Mouse (Mus musculus): ENCODE results near the gene Prkcb. TPM values are rescaled to one million over a fixed set of nuclear protein-coding genes. Genes with fewer than 3 reads are reported as not detected.
A peak's percentile ranks its signal among the peaks of the same experiment; 100 is the strongest.

The Prkcb gene
- polyA plus RNA-seq, 1 experiment from 2014 or later, result 5.4 TPM

DNA sequence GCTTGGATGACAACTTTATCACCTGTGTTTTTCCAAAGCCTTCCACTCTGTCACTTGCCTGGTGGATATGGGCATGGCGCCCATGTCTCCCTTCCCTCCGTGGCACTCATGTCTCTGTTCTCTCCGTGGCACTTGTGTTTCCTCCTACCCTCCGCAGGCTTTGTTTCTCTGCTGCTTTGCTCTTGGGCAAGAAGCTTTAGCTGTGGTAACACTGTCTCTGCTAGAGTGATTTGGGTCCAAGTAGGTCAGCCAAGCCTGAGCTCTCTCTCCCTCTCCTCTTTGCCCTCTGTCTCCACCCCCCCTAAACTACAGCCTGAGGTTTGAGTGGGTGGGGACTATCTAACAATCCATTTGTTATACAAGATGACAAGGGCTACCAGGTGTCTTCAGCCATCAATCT is 114.8 kb downstream of the Prkcb start:
- DNase-seq (ENCODE audit: low spot score), result no peak
- Histone ChIP-seq H3K9ac (replicated peaks; ENCODE audit: low read length) (no peak overlapping the region), H3K9me3 (replicated peaks; ENCODE audit: control insufficient read depth, low read length) (no peaks in the 10 kb centered on the region), H3K27me3 (ENCODE audit: control insufficient read depth, insufficient read depth, low read length) (no peaks in the 10 kb centered on the region), H3K27ac (replicated peaks; ENCODE audit: low read depth, low read length) (no peak overlapping the region), H3K4me3 (ENCODE audit: low read depth, low read length) (no peak overlapping the region), H3K36me3 (replicated peaks; ENCODE audit: control insufficient read depth, insufficient read depth, low read depth, low read length) (no peaks in the 10 kb centered on the region), H3K4me1 (ENCODE audit: control insufficient read depth, insufficient read depth, low read length) (no peaks in the 10 kb centered on the region), H3K4me2 (ENCODE audit: low read depth, low read length) (no peak overlapping the region)
- no peak for ATAC-seq (replicated peaks; ENCODE audit: insufficient number of reproducible peaks, low FRiP score, low TSS enrichment, low read depth)
- 87% methylated on average over 4 of the region's 4 CpGs for WGBS

DNA sequence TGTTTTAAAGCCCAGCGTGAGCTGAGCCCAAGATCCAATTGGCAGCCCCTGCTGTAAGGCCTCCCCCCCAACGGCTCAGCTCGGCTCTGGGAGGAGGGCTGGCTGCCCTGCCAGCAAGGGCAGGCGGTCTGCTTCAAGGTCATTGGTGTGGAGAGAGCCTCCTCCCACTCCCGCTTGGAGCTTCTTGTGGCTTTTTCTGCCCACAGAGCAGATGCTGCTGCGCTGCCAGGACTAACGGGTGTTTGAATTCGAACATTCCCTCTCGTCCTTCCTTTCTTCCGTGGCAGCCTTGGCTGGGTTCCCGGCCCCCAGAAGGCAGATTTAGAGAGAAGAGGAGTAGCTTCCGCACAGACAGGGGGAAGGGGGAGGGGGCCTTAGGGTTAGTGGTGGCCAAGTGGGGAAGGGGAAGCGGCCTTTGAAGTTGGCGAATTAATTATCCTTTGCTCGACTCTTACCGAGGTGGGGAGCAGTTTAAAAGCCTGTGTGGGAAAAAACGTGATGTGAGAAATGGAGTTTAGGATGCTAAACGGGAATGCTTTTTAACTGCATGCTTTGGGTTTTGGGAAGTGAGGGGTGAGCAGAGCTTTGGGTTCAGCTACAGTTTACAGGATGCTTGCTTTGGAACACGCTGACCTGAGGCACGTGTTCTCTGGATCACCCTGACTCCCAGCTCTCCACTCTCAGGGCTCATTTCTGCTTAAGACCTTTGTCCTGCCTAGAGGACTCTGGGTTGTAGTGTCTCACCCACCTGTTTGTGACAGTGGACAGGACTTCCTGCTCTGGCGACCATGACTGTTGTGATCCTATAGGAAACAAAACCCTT is 116.2 kb downstream of the Prkcb start:
- Histone ChIP-seq H3K4me2 (ENCODE audit: low read depth, low read length) (peak overlapping the region; percentile 36), H3K9ac (replicated peaks; ENCODE audit: low read length) (peak overlapping the region; percentile 23; the same call in 1 of the 2 replicates), H3K4me3 (ENCODE audit: low read depth, low read length) (0 out of 2 replicates have a peak overlapping the region, but pooled peaks have one; percentile 2), H3K9me3 (replicated peaks; ENCODE audit: control insufficient read depth, low read length) (no peaks in the 10 kb centered on the region), H3K27me3 (ENCODE audit: control insufficient read depth, insufficient read depth, low read length) (no peaks in the 10 kb centered on the region), H3K36me3 (replicated peaks; ENCODE audit: control insufficient read depth, insufficient read depth, low read depth, low read length) (no peaks in the 10 kb centered on the region), H3K27ac (replicated peaks; ENCODE audit: low read depth, low read length) (no peak overlapping the region), H3K4me1 (ENCODE audit: control insufficient read depth, insufficient read depth, low read length) (no peaks in the 10 kb centered on the region)
- WGBS, result 3% methylated on average over 21 of the region's 21 CpGs
- peak; percentile 57; the same call in 1 of the 2 replicates for ATAC-seq (replicated peaks; ENCODE audit: insufficient number of reproducible peaks, low FRiP score, low TSS enrichment, low read depth)
- DNase-seq (ENCODE audit: low spot score), result peak; percentile 45

DNA sequence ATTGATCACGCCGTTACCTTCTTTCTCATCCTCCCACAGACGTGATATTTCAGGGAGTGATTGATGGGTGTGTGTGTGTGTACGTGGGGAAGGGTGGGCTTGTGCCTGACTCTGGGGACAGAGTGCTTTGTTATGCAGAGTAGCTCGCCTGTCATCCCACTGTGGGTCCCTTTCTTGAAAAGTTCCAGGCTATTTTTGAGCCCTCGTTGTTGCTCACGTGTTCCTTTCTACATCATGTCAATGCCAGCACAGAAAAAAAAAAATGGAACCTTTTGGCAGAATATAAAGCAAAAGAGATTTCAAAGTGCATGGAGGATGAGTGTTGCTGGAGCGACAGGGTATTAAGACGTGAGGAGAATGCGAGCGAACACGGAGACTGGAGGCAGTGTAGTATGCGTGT is 118.1 kb downstream of the Prkcb start:
- H3K4me1 ChIP-seq (ENCODE audit: control insufficient read depth, insufficient read depth, low read length), result no peaks in the 10 kb centered on the region
- H3K4me3 ChIP-seq (ENCODE audit: low read depth, low read length), result no peak overlapping the region
- no peak overlapping the region for H3K27ac ChIP-seq (replicated peaks; ENCODE audit: low read depth, low read length)
- ATAC-seq (replicated peaks; ENCODE audit: insufficient number of reproducible peaks, low FRiP score, low TSS enrichment, low read depth) (no peak), DNase-seq (ENCODE audit: low spot score) (no peak)
- WGBS, result 74% methylated on average over 13 of the region's 13 CpGs
- no peaks in the 10 kb centered on the region for H3K9me3 ChIP-seq (replicated peaks; ENCODE audit: control insufficient read depth, low read length)
- H3K27me3 ChIP-seq (ENCODE audit: control insufficient read depth, insufficient read depth, low read length), result no peaks in the 10 kb centered on the region
- H3K36me3 ChIP-seq (replicated peaks; ENCODE audit: control insufficient read depth, insufficient read depth, low read depth, low read length), result no peaks in the 10 kb centered on the region
- no peak overlapping the region for H3K9ac ChIP-seq (replicated peaks; ENCODE audit: low read length)
- no peak overlapping the region for H3K4me2 ChIP-seq (ENCODE audit: low read depth, low read length)

DNA sequence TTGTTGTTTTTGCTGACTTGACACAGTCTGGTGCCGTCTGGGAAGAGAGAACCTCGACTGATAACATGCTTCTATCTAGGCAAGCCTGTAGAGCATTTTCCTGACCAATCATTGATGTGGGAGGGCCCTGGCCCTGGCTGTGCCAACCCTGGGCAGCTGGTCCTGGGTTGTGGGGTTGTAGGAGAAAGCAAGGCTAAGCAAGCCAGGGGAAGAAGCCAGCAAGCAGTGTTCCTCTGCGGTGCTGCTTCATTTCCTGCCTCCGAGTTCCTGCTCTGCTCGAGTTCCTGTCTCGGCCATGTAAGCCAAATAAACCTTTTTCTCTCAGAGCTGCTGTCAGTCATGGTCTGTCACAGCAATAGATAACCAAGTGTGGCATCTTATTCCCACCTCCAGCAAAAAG is 121.4 kb downstream of the Prkcb start:
- H3K9me3 ChIP-seq (replicated peaks; ENCODE audit: control insufficient read depth, low read length), result no peaks in the 10 kb centered on the region
- no peak overlapping the region for H3K9ac ChIP-seq (replicated peaks; ENCODE audit: low read length)
- no peak overlapping the region for H3K27ac ChIP-seq (replicated peaks; ENCODE audit: low read depth, low read length)
- 82% methylated on average over 6 of the region's 6 CpGs for WGBS
- no peak for DNase-seq (ENCODE audit: low spot score)
- no peaks in the 10 kb centered on the region for H3K36me3 ChIP-seq (replicated peaks; ENCODE audit: control insufficient read depth, insufficient read depth, low read depth, low read length)
- ATAC-seq (replicated peaks; ENCODE audit: insufficient number of reproducible peaks, low FRiP score, low TSS enrichment, low read depth), result no peak
- H3K4me2 ChIP-seq (ENCODE audit: low read depth, low read length), result no peak overlapping the region
- H3K4me3 ChIP-seq (ENCODE audit: low read depth, low read length), result no peak overlapping the region
- H3K27me3 ChIP-seq (ENCODE audit: control insufficient read depth, insufficient read depth, low read length), result no peaks in the 10 kb centered on the region
- no peaks in the 10 kb centered on the region for H3K4me1 ChIP-seq (ENCODE audit: control insufficient read depth, insufficient read depth, low read length)

DNA sequence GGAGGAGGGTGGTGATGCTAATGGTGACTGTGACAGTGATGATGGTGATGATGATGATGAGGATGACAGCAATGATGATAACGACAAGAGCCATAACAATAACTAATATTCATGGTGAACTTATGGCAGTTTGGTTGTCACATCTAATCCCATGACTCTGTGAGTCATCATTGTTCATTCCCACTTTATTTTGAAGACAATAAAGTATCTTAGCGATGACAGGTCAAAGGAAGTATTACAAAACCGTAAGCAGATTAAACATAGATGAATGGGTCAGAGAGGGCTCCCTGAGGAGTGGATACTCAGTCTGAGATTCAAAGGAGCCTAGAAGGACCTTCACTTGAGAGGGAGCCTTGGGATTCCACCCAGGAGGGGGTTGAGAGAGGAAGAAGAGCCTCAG is 122.3 kb downstream of the Prkcb start:
- no peak for DNase-seq (ENCODE audit: low spot score)
- H3K9ac ChIP-seq (replicated peaks; ENCODE audit: low read length), result no peak overlapping the region
- no peaks in the 10 kb centered on the region for H3K27me3 ChIP-seq (ENCODE audit: control insufficient read depth, insufficient read depth, low read length)
- no peaks in the 10 kb centered on the region for H3K36me3 ChIP-seq (replicated peaks; ENCODE audit: control insufficient read depth, insufficient read depth, low read depth, low read length)
- no peak overlapping the region for H3K4me3 ChIP-seq (ENCODE audit: low read depth, low read length)
- H3K9me3 ChIP-seq (replicated peaks; ENCODE audit: control insufficient read depth, low read length), result no peaks in the 10 kb centered on the region
- no peak overlapping the region for H3K4me2 ChIP-seq (ENCODE audit: low read depth, low read length)
- no peak for ATAC-seq (replicated peaks; ENCODE audit: insufficient number of reproducible peaks, low FRiP score, low TSS enrichment, low read depth)
- H3K27ac ChIP-seq (replicated peaks; ENCODE audit: low read depth, low read length), result no peak overlapping the region
- no peaks in the 10 kb centered on the region for H3K4me1 ChIP-seq (ENCODE audit: control insufficient read depth, insufficient read depth, low read length)
- 85% methylated on average over 3 of the region's 3 CpGs for WGBS

DNA sequence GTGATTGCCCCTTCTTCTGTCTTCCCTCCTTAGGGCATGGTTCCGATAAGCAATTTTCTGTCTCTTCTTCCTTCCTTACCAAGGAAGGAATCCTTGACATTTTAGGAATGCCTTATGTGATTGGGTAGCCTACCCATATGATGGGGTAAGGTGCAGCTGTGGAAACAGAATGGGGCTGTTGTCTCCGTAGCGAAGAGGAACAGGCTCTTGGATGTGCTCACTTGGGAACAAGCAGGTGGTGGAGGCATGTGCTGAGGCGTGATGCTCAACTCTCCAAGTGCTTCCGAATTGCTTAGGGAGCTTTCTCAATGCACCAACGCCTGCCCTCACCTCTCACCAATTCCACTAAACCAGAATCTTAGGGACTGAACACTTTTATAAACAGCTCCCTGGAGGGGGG is 124.7 kb downstream of the Prkcb start:
- Histone ChIP-seq H3K27ac (replicated peaks; ENCODE audit: low read depth, low read length) (no peak overlapping the region), H3K27me3 (ENCODE audit: control insufficient read depth, insufficient read depth, low read length) (no peaks in the 10 kb centered on the region), H3K4me3 (ENCODE audit: low read depth, low read length) (no peak overlapping the region), H3K9me3 (replicated peaks; ENCODE audit: control insufficient read depth, low read length) (no peaks in the 10 kb centered on the region), H3K4me1 (ENCODE audit: control insufficient read depth, insufficient read depth, low read length) (no peaks in the 10 kb centered on the region), H3K36me3 (replicated peaks; ENCODE audit: control insufficient read depth, insufficient read depth, low read depth, low read length) (no peaks in the 10 kb centered on the region), H3K9ac (replicated peaks; ENCODE audit: low read length) (no peak overlapping the region), H3K4me2 (ENCODE audit: low read depth, low read length) (no peak overlapping the region)
- DNase-seq (ENCODE audit: low spot score) (no peak), ATAC-seq (replicated peaks; ENCODE audit: insufficient number of reproducible peaks, low FRiP score, low TSS enrichment, low read depth) (no peak)
- 86% methylated on average over 6 of the region's 6 CpGs for WGBS

DNA sequence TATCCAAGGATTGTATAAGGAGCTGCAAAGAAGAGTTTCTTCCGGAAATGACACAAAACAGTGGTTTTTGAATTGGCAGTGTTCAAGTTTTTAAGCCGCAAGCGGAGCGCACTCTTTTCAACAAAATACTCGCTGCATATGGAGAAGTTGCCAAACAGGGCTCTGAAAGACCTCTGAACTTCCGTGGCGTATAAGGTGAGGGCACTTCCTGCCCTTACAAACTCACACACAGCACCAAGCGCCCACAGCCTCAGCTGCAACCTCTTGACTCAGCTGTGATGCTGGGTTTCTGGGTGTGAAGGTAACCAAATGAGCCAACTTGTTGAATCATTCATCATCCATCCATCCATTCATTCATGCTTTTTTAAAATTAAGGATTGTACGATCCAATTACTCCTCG is 125.6 kb downstream of the Prkcb start:
- H3K27ac ChIP-seq (replicated peaks; ENCODE audit: low read depth, low read length), result no peak overlapping the region
- WGBS, result 82% methylated on average over 10 of the region's 10 CpGs
- H3K4me3 ChIP-seq (ENCODE audit: low read depth, low read length), result no peak overlapping the region
- no peak overlapping the region for H3K4me2 ChIP-seq (ENCODE audit: low read depth, low read length)
- H3K36me3 ChIP-seq (replicated peaks; ENCODE audit: control insufficient read depth, insufficient read depth, low read depth, low read length), result no peaks in the 10 kb centered on the region
- no peak overlapping the region for H3K9ac ChIP-seq (replicated peaks; ENCODE audit: low read length)
- no peaks in the 10 kb centered on the region for H3K4me1 ChIP-seq (ENCODE audit: control insufficient read depth, insufficient read depth, low read length)
- H3K27me3 ChIP-seq (ENCODE audit: control insufficient read depth, insufficient read depth, low read length), result no peaks in the 10 kb centered on the region
- DNase-seq (ENCODE audit: low spot score) (no peak), ATAC-seq (replicated peaks; ENCODE audit: insufficient number of reproducible peaks, low FRiP score, low TSS enrichment, low read depth) (no peak)
- H3K9me3 ChIP-seq (replicated peaks; ENCODE audit: control insufficient read depth, low read length), result no peaks in the 10 kb centered on the region

DNA sequence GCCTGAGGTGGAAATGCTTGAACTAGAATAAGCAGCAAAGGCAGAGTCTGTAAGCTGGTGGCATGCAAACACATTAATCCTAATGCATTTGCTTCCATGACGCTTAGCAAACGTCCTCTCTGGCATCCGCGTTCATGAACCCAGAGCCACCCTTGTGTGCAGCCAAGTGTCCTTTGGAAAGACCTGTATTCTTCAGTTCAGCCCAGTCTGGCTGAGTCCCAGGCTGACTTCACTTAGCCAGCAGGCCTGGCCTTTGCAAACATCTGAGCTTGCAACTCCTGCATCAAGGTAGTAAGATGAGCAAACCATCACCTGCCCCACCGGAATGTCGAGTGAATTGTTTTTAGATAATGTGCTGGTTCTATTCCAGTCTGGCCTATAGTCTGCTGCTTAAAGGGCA is 126.1 kb downstream of the Prkcb start:
- WGBS, result 87% methylated on average over 6 of the region's 6 CpGs
- ATAC-seq (replicated peaks; ENCODE audit: insufficient number of reproducible peaks, low FRiP score, low TSS enrichment, low read depth), result no peak

More for the DNA sequence above, 126.1 kb downstream of the Prkcb start:
- no peak overlapping the region for H3K4me2 ChIP-seq (ENCODE audit: low read depth, low read length)
- no peak overlapping the region for H3K27ac ChIP-seq (replicated peaks; ENCODE audit: low read depth, low read length)
- no peak overlapping the region for H3K4me3 ChIP-seq (ENCODE audit: low read depth, low read length)
- no peaks in the 10 kb centered on the region for H3K4me1 ChIP-seq (ENCODE audit: control insufficient read depth, insufficient read depth, low read length)
- no peaks in the 10 kb centered on the region for H3K36me3 ChIP-seq (replicated peaks; ENCODE audit: control insufficient read depth, insufficient read depth, low read depth, low read length)
- no peaks in the 10 kb centered on the region for H3K9me3 ChIP-seq (replicated peaks; ENCODE audit: control insufficient read depth, low read length)
- no peak overlapping the region for H3K9ac ChIP-seq (replicated peaks; ENCODE audit: low read length)
- H3K27me3 ChIP-seq (ENCODE audit: control insufficient read depth, insufficient read depth, low read length), result no peaks in the 10 kb centered on the region
- no peak for DNase-seq (ENCODE audit: low spot score)
